Mouse (Mus musculus) kidney, adult 8-10 months (tissue): Measurements from ENCODE around the gene Dnajb13.
A peak's percentile ranks its signal among the peaks of the same experiment; 100 is the strongest.

Source experiments
- DNase-seq, 2 experiments: peaks; one replicate each; pipeline ENCODE4 v3.0.0; 2022

The Dnajb13 gene

DNA sequence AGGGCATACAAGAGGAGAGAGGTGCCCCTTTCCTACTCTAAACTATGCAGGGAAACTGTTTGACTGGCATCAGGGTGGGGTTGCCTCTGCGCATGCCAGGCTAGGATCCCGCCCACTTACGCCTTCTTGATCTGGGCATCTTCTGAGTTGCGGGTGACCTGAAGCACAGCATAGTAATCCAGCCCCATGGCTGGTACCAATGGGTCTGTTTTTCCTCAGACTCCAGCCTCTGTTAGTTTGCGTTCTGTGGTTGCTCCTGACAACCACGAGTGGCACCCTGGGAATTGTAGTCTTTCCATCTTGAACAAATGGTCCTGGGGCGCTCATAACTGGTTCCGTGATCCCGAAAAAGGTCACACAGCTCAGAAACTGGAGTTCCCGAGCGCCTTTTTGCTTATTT, at the start of gene Dnajb13:
Gene Dnajb13 (minus strand): TSS at position 388 of the 400 bp plus-strand sequence.
- no peak for DNase-seq

DNA sequence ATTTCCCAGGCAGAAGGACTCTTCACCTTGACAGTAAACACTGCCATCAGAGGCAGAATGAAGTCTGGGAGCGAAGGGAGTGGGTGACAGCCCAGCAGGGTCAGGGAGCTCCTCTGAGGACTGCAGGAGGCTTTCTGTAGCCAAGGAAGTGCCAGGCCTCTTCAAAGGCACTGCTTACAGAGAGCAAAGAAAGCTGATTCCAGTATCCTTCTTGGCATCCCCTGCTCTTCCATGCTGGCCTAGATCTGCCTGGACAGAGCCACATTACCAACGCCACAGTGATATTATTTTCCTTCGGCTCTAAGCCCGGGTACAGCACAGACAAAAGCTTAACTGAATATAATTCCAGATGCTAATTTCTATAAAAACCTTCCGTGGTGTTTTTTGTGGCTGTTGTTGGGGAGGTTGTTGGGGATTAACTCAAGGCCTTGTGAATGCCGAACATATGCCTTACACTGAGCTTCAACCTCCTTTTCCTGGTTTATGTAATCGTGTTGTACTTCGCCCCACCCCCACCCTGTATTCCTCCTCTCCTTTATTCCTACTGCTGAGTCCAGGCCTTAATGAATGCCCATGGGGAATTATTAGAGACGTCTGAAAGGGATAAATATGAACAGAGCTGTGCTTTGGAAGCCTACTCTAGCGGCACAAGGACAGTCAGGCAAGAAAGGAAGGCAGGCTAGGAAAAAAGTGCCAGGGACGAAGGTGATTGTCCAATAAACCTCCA, 47.3 kb upstream of the Dnajb13 start:
- no peak for DNase-seq

DNA sequence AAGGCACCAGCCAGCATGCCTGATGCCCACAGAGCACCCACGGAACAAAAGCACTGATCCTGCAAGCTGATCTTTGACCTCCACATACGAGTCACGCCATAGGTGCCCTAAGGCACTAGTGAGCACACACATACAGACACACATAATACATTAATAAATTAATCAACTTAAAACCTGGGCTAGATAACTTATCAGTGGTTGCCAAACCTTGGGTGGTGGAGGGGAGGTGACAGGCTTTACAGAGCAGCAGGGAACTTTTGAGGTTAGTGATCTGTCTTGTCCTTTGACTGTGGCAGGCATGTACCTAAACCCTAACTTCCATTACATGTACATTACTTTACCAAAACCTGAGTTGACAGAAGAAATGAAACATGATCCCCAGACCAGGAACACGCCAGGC, 44.6 kb upstream of the Dnajb13 start:
- DNase-seq: no peak

DNA sequence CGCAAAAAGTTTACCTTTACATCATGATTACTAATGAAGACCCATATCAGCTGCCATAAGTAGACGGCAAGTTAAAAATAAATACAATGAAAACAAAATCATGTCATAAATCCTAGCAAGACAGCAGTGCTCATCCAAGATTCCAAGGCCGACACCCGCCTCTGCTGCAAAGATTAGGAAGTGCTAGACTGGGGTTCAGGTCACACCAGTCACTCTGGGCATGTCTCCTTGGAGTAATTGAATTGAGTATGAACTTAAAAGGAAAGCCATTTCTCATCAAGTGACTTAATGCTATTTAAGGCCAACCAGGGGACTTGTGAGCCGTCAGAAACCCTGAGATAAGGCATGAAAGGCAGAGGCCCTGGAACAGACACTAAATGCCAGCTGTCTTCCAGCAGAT, 42.5 kb upstream of the Dnajb13 start:
- DNase-seq: no peak

DNA sequence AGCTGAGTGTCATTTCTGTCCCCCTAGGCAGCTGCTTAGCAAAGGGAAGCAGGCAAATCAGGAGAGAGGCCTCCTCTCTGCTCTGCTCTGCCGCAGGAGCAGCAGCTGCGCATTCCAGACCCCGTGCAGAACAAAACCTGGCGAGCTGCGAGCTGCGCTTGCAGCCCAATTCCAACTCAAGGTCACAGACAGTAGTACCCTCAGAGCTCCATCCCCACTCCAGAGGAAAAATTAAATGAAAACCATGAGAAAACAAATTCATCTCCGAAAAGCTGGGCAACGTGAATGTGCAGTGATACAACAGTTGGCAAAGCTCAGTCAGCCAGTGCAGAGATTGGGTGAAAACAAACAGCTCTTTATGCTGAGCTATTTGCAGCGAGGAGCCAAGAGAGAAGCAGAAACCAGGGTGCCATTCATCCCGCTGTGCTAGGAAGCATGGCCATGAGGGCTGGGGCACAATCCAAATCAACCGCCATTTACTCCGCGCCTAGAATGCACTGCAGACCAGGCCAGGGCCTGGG, 40.7 kb upstream of the Dnajb13 start:
- no peak for DNase-seq

DNA sequence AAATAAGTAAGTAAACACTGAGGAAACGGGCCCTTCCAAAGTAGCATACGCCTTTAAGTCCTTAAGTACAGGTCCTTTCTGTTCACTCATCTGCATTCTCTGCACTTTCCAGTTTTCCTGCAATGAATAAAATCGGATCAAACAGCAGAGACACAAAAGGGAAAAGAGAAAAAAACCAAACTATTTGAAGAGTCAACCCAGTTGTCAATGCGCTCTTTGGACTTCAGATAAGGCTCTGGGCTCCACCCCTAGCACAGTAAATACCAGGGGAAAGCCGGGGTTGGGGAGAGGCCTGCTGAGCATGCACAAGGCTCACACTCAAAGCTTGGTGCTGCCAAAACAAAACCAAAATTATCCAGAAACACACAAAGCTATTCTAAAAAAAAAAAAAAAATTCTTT, 40.2 kb upstream of the Dnajb13 start:
- DNase-seq: no peak

DNA sequence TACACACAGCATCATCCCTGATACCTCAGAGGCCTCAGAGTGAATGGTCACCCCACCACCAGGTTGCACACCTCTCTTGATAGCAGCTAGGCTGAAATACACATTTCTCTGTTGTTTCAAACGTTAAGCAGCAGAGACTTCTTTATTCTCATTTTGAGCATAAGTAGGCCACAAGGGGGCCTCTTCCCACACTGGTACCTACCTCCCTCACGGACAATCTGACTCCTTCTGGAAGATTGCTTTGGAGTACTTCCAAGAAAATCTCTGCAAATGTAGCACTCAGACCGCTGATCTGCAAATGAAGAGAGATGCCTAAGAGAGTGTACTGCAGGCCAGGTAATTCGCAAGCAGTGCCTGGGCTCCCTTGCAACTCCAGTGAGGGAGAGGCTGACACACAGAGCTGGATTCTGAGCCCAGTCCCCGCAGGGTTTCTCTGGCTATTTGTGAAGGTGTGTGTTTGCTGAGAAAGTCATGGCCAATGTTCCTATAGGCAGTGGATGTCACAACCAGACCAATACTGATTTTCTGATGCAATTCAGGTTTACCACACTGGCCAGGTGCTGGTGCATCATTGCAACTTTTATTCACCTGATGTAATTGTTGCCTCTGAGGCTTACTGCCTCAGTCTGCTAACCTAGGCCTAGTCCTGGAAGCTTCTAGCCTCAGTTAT, 35.7 kb upstream of the Dnajb13 start:
- DNase-seq: peak; percentile 11 to 41

DNA sequence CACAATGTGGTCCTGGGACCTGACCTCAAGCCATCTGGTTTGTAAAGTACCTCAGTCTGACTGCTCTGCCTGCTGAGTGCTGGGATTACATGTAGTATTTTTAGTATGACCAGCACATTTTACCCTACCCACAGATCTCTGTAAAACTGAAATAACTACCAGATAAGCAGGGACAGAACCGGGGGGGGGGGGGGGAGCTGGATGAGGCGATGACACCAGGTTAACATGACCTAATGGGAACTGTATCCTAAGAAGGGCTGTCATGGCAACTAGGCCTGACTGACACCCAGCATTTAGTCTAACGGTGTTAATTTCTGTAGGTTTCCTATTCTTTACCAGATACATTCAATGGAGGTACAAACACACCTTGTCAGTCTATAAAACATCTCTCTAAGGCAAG, 35.0 kb upstream of the Dnajb13 start:
- DNase-seq: no peak

DNA sequence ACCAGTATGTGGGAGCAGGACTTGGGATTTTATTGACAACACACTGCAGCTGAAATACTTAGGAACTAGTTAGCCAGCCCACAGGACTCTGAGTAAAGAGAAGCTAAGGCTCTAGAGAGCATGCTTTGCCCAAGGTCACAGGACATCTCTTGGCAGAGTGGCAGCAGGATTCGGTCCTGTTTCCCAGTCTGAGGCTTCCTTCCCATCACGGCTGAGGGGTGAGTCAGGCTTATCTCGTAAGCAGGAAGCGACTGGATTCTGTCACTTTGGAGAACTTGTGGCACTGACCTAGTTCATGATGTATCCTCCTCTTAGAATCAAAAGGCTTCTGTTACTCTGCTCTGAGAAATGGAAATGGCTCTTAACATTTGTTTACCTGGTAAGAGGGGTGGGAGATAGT, 32.9 kb upstream of the Dnajb13 start:
- no peak for DNase-seq

DNA sequence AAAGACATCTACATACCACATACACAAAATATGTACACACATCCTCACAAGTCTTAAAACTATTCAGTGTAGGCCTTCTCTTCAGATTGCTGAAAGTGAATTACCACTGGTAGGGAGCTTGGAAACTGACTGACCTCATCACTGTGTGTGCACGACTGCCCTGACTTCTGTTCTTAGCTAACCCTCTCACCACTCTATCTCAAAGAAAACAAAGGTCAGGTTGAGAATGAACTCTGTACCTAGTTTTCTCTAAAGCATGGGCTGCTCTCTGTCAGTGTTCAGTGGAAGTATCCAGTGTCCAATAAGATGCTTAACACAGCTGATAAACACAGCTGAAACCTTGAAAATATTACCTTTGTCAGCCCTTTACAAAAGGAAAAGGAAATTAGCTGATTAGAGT, 29.7 kb upstream of the Dnajb13 start:
- peak in 1 of 2 experiments; percentile 18 for DNase-seq

DNA sequence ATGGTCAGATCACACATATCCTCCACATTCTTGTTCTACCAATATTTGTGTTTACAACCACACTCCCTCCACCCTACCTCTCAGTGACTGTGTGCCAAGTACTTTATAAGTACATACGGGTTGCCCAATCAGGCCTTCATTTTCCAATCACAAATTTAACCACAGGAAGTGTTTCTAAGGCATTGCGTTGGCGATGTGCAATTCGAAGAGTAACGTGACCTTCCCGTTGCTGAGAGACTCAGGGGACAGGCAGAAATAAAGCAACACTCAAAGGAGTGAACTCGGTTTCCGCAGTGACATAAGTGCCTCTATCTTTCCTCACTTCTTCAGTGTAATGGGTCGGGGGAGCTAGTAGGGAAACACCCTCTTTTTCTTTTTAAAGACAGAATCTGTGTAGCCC, 24.8 kb upstream of the Dnajb13 start:
- no peak for DNase-seq

DNA sequence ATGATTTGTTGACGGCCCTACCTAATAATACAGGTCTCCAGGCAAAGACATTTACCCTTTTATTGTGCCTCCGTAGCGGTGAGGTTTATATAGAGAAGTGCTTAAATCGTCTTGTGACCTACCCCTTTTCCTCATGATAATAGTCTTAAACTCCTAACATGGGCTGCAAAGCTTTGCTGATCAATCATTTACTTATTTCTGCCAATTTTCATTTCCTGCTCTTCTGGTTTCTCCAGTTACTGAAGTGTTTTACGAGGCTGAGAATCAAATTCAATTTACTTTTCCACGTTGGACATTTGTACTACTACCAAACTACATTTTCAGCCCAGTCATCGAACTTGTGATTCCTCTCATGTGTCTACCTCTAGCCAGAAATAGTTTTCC, 22.8 kb upstream of the Dnajb13 start:
- DNase-seq: peak in 1 of 2 experiments; percentile 26

DNA sequence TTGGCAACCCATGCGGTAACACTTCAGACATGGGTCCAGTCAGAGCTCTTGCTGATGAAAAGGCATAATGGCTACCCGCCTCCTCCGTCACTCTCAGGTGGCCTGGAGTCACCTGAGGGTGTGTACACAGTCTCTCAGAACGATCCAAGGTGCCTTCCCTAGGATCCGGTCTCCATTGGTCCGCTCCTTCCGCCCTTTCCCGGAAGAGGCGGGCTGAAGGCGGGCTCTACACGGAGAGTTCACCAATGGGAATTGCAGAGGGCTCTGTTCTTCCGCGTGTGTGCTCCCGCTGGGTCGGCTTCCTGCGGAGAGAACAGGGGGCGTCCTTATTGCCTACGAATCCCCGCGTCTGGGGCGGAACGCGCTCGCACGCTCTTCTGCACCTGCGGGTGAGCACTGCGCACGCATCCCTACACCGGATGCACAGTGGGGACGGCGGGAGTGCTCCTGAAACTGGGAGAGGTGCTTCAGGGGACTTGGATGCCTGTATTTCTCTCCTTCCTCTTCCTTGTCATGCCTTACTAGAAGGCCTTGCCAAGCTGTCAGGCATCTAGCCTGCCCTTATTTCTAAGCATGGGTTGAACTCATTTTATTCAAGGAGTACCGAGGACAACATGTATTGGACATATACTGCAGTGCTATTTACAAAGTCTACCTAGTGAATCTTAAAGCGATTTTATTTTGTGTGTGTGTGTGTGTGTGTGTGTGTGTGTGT, 22.2 kb upstream of the Dnajb13 start, which contains the start of gene Coa4:
Gene Coa4 (plus strand): TSS at position 268 of the 715 bp plus-strand sequence.
- peak; percentile 85 to 90 for DNase-seq

DNA sequence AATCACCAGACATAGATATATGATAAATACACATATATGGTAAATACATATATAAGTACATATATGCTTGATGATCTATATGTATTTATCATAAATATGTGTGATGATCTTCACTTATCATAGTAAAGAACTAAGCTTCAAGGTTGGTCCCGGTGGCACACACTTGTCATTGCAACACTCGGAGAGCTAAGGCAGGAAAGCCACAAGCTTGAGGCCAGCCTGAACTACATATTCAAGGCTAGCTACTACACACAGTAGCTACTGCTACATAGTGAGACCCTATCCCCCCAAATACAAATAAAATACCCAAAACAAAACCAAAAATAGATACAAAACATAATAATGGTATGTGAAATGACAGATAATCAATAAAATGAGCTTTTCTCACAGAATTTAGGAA, 21.1 kb upstream of the Dnajb13 start:
- DNase-seq: no peak

DNA sequence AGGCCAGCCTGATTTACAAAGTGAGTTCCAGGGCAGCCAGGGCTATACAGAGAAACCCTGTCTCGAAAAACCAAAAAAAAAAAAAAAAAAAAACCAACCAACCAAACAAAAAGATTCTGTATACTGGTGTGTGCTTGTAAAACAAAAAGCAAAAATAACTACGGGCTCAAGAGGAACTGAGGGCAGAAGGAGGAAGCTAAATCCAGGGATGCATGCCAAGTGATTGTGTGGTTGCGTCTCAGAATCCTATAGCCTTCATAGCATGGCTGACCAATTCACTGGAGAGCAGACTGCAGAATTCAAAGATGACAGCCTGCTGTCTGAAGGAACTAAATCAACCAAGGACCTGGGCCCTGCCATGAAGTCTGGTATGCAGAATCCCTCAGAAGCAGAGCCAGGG, 19.5 kb upstream of the Dnajb13 start:
- no peak for DNase-seq

DNA sequence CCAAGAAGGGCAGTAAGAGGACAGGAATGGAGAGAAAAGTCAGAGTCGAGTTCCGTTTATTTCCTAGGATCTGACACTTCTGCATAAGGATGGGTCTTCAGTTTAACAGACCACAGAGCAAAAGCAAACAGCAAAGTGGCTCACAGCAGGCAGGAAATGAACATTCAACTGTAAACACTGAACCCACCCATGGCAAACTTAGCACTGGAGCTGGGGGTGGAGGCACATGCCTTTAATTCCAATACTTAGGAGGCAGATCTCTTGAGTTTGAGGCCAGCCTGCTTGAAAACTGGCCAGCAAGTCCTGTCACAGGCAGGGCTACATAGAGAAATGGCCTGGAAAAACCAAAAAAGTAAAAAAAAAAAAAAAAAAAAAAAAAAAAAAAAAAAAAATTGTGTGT, 18.7 kb upstream of the Dnajb13 start:
- DNase-seq: no peak

DNA sequence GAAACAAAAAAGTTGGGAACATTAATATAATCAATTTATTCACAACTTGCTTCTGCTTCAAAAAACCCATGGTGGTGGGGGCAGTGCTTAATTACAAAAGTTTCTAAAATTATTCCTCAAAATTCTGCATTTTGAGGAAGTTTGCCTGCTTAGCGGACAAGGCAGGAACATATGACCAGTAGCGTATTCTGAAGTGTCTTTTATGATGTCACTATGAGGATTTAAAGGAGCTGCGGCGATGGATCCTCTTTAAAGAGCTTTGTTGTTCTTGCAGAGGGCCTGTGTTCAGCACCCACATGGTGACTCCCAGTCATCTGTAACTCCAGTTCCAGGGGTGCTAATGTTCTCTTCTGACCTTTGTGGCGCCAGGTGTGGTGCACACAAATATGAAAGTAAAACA, 16.0 kb upstream of the Dnajb13 start:
- DNase-seq: no peak

DNA sequence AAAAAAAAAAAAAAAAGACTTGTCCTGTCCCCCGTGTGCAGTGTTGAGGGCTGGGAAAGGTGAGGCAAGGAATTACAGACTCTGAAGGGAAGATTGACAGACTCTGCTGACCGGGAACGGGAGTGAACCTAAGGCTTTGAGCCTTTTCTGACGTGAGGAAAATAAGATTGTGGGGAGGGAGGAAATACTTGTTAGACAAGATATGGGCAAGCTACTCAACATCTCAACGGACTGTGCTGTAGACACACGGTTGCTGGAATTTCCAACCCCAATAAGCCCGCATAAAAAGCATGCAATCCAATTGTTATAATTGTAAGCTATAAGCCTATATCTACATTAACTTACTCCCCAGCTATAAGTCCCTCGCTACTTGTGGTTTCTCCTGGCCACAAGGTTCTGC, 9.9 kb upstream of the Dnajb13 start:
- DNase-seq: no peak

DNA sequence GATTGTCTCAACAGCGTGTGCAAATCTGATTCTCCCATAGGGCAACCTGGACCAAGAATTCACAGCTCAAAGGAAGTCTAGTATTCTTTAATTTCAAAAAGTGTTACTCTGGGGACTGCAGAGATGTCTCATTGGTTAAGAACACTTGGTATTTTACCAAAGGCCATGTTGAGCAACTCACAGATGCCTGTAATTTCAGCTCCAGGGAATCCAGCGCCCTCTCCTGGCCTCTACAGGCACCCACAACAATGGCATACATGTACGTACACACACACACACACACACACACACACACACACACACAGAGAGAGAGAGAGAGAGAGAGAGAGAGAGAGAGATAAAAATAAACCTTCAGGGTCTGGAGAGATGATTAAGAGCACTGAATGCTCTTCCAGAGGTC, 7.5 kb upstream of the Dnajb13 start:
- no peak for DNase-seq

DNA sequence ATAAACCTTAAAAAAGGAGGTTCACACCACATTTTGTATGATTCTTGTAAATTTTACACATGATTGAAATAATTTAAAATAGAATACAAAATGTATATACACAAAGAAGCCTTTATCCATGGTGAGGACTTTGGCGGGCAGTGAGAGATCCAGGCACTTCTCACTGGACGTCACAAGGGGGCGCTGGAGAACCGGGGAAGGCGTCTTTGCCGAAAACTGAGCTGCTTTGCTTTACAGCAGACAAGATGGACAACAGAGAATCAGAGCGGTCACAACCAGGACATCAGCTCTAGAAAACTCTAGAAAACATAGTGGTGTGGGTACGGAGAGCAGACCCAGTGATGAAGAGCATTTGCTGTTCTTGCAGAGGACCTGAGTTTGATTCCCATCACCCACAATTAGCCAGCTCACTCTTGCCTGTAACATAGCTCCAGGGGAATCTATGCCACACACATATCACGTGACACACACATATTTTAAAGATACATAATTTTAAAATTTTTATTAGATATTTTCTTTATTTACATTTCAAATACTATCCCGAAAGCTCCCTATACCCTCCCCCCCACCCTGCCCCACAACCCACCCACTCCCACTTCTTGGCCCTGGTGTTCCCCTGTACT, 6.0 kb upstream of the Dnajb13 start:
- peak; percentile 56 to 77 for DNase-seq

DNA sequence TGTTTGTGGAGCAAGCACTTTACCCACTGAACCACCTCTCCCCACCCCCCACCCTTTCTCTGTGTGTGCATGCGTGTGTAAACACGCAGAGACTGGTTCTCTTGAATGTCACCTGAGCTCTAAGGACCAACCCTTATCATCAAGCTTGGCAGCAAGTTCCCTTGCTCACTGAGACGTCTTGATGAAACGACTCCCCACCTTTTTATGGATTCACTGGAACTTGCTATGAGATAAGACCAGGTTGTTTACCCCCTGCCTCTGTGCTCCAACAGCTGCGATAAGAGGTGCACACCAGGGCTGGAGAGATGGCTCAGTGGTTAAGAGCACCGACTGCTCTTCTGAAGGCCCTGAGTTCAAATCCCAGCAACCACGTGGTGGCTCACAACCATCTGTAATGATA, 5.4 kb upstream of the Dnajb13 start:
- DNase-seq: no peak

DNA sequence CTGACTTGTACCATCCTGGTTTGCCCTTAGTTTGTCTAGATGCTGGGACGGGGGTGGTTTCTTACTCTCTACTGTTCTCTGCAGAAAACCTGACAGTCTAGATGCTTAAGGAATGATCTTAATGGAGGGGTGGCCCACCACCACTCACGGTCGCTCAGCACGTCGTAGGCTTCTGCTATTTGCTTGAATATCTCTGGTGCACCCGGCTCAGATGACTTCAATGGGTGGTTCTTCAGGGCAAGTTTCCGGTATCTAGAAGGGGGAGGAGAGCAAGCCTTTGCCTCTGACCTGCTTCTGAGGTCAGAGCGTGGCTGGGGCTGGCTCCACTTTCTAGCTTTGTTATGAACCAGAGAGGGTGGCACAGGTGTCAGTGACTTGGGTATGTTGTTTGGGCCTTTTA, 3.2 kb downstream of the Dnajb13 start:
- no peak for DNase-seq

DNA sequence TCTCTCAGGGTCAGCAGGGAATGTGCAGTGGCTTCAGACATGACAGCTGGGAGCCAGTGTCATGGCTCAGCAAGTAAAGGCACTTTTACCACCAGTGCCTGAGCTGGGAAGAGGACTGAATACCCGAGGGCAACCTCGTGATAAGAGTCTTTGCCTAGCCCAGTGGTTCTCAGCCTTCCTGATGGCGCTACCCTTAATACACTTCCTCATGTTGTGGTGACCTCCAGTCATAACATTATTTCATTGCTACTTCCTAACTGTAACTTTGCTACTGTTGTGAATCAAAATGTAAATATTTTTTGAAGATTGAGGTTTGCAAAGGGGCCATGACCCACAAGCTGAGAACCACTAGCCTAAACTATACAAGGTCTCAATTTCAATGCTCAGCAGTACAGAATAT, 6.1 kb downstream of the Dnajb13 start:
- DNase-seq: no peak
